Mouse (Mus musculus) right cerebral cortex, postnatal 10 days (tissue): Measurements from ENCODE around the gene Arhgap21.

ENCODE experiments used
- DNase-seq, 2 experiments: peaks; one replicate each; pipeline ENCODE4 v3.0.0; 2021; ENCODE audit warnings: low spot score in 2 of 2

The Arhgap21 gene

DNA sequence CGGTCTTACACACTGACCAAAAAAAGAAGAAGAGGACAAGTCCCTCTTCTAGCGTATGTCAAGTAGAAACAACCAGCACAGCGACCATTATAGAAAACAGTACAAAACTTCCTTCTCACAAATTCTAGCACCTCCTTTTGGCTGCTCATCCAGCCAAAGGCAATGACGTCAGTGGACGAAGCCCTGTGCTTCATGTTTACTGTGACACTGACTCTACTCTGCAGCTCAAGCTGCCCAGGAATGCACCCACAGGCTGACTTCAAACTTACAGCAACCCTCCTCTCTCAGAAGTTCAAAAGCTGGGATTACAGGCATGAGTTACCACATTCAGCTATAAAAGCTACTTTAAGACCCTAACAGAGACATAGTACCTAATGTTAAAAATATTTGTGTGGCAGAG is 72.2 kb downstream of the Arhgap21 start:
- no peak for DNase-seq

GRCm38 (mm10) chr2:20894100-20894690 is 74.5 kb downstream of the Arhgap21 start:
- no peak for DNase-seq

DNA sequence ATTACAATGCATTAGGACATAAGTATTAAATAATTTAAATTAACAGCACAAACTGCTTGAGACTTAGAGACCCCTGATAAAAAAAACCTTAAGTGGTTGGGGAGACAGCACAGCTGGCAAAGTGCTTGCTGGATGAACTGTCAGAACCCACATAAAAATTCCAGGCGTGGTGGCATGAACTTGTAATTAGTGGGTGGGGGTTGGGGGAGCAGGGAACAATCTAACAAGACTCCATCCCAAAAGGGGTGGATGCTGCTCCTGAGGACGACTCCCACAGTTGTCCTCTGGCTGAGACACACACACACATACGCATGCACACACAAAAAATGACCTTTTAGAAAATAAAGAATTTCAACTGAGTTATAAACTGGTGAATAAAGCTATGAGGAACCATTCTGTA is 79.9 kb downstream of the Arhgap21 start:
- DNase-seq, result no peak

DNA sequence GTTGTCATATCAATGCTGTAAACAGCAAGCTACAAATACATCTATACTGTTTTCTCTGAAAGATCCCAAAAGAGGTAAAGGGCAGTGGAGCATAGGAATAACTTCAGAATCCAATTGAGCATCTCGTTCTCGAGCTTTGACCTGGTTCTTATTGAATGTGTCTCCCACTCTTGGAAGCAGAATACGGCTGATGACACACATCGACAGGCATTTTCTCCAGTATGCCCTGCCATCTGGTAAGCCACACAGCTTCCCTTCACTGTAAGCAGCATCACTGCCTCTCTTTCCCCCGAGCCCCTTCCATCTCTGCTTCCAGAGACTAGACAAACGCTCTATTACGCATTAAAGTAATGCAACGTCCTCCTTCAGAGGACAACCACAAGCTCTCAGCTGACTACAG is 85.4 kb downstream of the Arhgap21 start:
- peak in 1 of 2 experiments; percentile 43 for DNase-seq

DNA sequence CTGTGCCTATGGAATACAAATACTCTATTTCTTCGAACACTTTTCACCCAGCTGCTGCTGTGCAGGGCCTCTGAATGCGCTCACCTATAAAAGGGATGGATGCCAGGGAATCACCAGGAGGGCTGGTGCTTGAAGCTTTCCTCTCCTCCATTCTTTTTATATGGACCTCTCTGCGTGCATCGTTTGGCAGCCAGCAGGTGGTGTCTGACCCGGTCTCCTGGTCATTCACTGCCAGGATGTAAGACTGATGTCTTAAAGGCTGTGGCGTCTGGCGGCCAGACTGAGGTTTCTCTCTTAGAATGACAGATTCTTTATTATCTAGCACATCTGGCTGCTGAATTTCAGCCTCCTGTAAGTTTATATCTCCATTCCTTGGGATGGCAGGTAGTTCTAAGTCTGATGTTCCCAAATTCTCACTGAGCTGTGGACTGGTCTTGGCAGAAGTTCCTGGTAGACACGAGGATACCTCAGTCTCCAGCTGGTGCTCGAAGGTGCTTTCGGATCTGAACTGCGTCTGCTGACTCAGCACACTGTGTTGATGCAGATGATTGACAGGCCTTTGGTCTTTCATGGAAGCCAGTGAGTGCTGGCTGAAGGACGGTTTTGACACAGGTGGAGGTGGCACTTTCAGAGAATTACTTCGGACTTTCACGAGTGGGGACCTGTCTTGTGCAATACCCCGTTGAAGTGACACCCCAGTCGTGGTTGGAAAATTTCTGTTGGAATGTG is 88.6 kb downstream of the Arhgap21 start:
- DNase-seq, result no peak

DNA sequence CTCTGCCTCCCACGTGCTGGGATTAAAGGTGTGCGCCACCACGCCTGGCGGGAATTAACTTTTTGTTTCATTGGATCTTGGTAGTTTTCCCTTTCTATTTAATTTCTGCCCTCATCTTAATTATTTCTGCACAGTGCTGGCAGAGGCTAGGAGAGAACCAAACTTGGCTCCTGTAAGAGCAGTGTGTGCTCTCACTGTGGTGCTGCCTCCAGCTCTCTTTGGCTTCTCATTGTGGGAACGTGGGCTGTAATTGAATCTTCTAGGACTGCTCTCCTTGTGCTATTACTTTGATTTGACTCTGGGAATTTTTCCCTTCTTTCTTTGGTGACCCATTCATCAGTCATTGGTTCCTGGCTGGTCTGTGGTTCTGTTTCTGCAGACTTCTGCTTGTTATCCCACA is 94.1 kb downstream of the Arhgap21 start:
- DNase-seq, result no peak

GRCm38 (mm10) chr2:20869212-20869965 is 99.3 kb downstream of the Arhgap21 start:
- no peak for DNase-seq

DNA sequence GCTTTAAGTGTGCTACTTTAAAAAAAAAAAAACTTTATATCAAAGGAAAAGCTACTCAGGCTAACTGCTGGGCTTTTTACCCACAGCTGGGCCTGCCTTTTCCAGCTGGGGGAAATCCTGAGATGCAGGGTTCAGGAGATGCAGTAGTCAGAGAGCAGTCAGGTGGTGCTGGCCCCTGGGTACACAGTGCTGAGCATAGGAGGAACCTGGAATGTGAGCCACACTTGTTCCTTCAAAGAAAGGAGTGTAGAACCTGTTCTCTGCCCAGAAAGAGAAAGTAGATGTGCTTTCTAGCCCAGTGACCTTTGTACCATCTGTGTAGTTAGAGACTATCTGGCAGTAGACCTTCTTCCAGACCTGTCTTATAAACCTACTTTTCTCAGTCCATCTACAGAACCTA is 100.6 kb downstream of the Arhgap21 start:
- no peak for DNase-seq

- no peak for DNase-seq
Observed at GRCm38 (mm10) chr2:20865795-20866194, 102.9 kb downstream of the Arhgap21 start.

DNA sequence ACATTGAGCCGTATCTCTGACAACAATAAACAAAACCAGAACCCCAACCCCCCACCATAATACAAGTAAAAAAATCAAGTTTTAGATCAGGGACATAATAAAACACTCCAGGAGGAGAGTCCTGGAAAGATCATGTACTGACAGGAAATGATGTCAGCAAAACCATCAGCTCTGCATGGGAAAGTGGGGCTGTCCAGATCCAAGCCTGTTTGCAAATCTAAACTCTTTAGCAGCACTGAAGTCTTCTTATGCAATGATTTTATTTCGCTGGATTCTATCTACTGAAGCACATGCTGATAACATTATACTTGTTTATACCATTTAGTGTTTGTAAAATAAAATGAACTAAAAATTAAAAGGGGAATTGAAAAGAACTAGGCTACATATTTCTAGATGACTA is 104.1 kb downstream of the Arhgap21 start:
- no peak for DNase-seq

GRCm38 (mm10) chr2:20860756-20861155 is 107.9 kb downstream of the Arhgap21 start:
- no peak for DNase-seq

DNA sequence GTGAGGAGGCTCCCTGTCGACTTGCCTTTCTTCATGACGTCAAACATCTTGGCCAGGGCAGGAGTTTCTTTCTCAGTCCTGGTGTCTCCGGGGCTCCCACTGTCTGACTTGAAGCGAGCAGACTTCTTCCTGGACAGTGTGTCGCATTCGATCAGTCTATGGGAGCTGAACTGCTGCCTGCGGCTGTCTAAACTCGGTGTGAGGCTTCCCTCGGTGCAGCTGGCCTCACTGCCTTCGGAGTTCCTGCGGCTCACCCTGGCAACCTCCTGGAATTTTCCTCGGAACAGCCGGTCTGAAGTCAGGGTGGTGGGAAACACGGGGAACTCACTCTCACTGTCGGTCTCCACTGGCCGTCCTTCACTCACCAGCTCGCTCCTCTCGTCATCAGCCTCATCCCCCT is 119.3 kb downstream of the Arhgap21 start:
- DNase-seq, result no peak

DNA sequence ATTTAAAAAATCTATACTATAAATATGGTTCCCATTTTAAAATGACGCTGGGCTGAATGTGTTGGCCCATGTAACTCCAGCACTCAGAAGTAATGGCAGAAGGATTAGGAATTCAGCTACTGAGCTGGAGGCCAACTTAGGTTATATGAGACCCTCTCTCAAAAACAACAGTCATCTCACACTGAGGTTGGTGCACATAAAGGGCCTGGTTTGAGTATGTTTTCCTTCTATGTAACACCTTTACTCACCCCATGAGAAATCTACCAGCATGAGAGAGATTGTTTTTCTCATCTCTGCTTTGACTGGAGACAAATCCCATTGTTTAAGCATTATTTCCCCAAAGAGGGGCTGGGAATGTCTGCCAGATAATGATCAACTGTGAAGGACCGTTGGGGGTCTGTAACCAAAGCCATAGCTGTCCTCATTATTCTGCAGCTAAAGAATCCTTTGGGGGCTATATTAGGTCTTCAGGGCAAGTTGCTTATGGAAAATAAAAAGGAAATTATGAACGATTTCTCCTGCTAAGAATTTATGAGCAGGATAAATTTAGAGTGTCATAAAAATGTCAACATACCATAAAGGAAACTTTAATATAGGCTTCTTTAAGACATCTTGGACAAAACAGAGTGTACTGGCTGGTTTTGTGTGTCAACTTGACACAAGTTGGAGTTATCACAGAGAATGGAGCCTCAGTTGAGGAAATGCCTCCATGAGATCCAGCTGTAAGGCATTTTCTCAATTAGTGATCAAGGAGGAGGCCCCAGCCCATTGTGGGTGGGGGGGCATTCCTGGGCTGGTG is 136.9 kb downstream of the Arhgap21 start:
- DNase-seq, result no peak

- no peak for DNase-seq
Observed at GRCm38 (mm10) chr2:20830882-20831281, 137.8 kb downstream of the Arhgap21 start.

GRCm38 (mm10) chr2:20826258-20826657 is 142.4 kb downstream of the Arhgap21 start:
- DNase-seq, result no peak

DNA sequence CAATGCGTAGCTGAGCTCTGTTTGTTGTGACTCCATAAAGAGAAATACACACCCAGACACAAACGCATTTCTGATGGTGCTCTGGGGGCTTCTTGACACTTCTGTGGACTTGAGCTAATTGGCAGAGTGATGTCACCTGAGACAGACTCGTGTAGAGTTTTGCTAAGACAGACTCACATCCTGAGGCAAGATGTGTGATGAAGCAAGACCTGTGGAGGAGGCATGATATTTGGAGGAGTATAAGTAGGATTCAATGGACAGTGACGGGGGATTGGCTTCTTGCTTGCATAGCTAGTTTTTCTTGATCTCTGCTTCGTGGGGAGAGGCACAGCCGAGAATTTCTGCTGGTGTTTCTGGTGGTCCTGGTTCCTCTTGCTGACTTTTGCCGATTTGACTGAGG is 150.5 kb downstream of the Arhgap21 start:
- DNase-seq, result no peak

DNA sequence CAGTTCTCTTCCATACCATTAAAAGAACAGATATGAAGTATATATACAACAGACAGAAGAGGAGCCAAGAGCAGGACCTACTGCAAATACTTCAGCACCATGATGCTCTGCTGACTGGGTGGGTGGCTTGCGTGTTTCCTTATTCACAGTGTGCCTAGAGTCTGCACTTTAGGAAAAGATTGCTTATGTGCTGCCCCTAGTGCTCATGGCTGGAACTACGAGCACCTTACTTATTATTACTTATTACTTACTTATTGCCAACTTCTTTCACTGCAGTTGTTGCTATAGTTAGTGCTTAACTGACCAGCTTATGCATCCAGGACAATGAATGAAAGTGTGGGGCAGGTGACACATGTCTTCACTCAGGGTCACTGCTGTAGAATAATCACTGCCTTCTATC is 154.7 kb downstream of the Arhgap21 start:
- DNase-seq, result no peak

DNA sequence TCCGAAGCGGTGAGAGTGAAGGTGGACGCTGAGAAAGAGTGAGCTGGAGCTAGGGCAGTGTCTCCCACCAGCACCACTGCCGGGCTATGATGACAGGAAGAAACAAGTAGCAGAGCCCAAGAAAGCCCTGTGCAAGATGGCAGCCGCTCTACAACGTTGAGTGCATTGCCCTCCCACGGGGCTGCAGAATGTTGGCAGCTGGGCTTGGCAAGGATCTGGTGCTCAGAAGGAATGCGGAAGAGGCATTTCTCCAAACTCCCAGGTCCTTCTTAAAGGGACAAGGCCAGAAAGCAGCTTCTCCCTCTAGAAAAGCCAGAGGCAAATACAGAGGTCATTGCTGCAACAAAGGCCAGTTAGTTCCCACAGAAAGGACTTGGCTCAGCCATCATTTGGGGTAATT is 157.2 kb downstream of the Arhgap21 start:
- peak; percentile 40 to 50 for DNase-seq

DNA sequence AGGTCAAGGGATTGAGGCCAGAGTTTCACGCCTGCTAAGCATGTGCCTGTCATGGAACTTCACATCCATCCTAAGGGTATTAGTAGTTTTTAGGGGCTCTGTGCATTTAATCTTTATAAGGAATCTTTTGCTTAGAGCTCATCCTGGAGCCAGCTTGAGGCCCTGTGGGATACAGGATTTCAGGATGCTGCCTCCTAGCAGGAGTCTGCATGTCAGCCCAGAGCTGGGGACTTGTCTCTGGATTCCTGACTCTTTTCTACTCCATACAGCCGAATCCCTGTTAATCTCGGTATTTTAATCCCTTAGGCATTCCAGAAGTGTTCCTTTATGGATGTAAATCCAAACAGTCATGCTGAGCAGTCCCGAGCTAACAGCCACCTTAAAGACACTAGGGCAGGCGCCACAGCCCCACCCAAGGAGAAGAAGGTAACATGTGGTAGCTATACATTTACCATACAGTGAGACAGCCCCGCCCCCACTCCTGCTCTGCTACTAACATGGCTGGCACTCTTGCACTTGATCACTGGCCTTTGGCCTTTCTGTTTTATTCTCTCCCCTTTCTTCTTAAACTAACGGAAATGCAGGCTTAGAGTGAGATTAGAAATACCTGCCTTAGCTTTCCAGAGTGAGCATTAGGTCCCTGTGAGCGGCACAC is 167.3 kb downstream of the Arhgap21 start:
- no peak for DNase-seq
